Mouse (Mus musculus) heart, embryonic 16.5 days (tissue): ENCODE measurements around the gene Acot13. TPM values are rescaled to one million over a fixed set of nuclear protein-coding genes. Genes with fewer than 3 reads are reported as not detected.
"Not testable (repeated sequence)": the region's sequence is repeated elsewhere in the genome, so short reads cannot be mapped to it uniquely, and the experiment has no call there.

Experiments
- ATAC-seq: fragments of 200-750 bp; cut with Nextera tagmentation; replicated peaks from 2 replicates; pipeline ENCODE4 v1.8.0; 2017; ENCODE audit warnings: moderate number of reproducible peaks; ENCODE audit not compliant: insufficient read depth, low FRiP score; ENCODE audit errors: extremely low read depth
- H3K27ac ChIP-seq: fragments of 300-500 bp; sonication (generic); 2 replicates; pipeline ENCODE4 v1.5.1; 2014; ENCODE audit warnings: mild to moderate bottlenecking, low read length, control low read depth, moderate library complexity
- H3K27me3 ChIP-seq: fragments of 300-500 bp; sonication (generic); 2 replicates; pipeline ENCODE4 v1.6.1; 2014; ENCODE audit warnings: low read length, mixed read lengths; ENCODE audit not compliant: control insufficient read depth, insufficient read depth
- H3K36me3 ChIP-seq: fragments of 300-500 bp; sonication (generic); 2 replicates; pipeline ENCODE4 v1.6.1; 2014; ENCODE audit not compliant: control insufficient read depth, insufficient read depth
- H3K4me1 ChIP-seq: fragments of 300-500 bp; sonication (generic); 2 replicates; pipeline ENCODE4 v1.6.1; 2014; ENCODE audit warnings: low read length, mixed read lengths; ENCODE audit not compliant: control insufficient read depth, insufficient read depth
- H3K4me2 ChIP-seq: fragments of 300-500 bp; sonication (generic); 2 replicates; pipeline ENCODE4 v1.6.1; 2014; ENCODE audit warnings: low read depth, mild to moderate bottlenecking, control low read depth, low read length
- H3K4me3 ChIP-seq: fragments of 300-500 bp; sonication (generic); 2 replicates; pipeline ENCODE4 v1.5.1; 2014; ENCODE audit warnings: mild to moderate bottlenecking, control low read depth, low read length
- H3K9ac ChIP-seq: fragments of 300-500 bp; sonication (generic); 2 replicates; pipeline ENCODE4 v1.6.1; 2014; ENCODE audit warnings: low read length, control low read depth
- H3K9me3 ChIP-seq: fragments of 300-500 bp; sonication (generic); replicated peaks from 2 replicates; pipeline ENCODE4 v1.6.1; 2016; ENCODE audit warnings: low read length; ENCODE audit not compliant: control insufficient read depth
- WGBS: fragments of 180-500 bp; shearing (Covaris S2); extraction: QIAGEN DNeasy Blood & Tissue Kit; methylation state at CpG from one replicate; pipeline ENCODE4 v1.1.7; 2014; 5-methylcytosine and 5-hydroxymethylcytosine counted together
- polyA plus RNA-seq: library from polyadenylated mRNA; unstranded; fragments of >200 nt; fragmentation: Nextera tagmentation; extraction: Ambion mirVana; gene quantifications from 2 replicates; pipeline ENCODE4 v1.2.1, GENCODE M21; 2015

Gene Acot13
- polyA plus RNA-seq, 1 experiment from 2014 or later: 343 TPM

DNA sequence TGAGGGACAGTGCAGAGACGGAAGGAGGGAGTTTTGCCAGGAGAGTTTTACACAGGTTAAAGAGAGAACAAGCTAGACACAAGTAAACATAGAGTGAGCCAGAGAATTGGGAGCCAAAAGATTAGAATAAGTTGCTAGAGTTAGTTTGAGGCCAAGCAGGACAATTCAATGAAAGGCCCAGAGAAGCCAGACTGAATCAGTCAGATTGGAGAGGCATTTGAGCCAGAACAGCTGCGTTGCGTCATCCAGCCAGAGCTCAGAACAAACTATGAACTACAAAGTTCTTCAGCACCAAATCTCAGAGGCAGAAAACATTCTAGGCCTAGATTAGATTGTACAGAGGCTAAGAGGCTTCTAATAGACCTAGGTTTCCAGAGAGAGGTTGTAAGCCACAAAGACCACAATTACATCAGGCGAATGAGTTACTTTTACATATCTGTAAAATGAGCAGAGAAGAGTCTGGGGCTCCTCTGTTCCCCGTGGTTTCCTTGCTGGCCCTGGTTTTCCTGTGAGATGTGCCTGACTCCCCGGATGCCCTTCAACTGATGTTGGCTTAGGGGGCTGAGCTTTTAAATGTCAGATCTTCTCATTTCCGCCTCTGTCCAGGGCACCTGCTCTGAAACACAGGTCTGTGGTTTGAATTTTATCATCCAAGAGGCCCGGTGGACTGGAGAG is 52.5 kb downstream of the Acot13 start:
- 62% methylated on average over 8 of the region's 8 CpGs for WGBS
- Histone ChIP-seq H3K36me3 (no peaks in the 10 kb centered on the region), H3K4me2 (no peak overlapping the region), H3K27me3 (no peaks in the 10 kb centered on the region), H3K9me3 (no peaks in the 10 kb centered on the region), H3K4me3 (no peak overlapping the region), H3K27ac (no peak overlapping the region), H3K4me1 (no peaks in the 10 kb centered on the region), H3K9ac (no peak overlapping the region)
- no peak for ATAC-seq

- H3K4me3 ChIP-seq: no peak overlapping the region
- no peaks in the 10 kb centered on the region for H3K4me1 ChIP-seq
- no peak overlapping the region for H3K9ac ChIP-seq
- H3K27me3 ChIP-seq: no peaks in the 10 kb centered on the region
- H3K36me3 ChIP-seq: no peaks in the 10 kb centered on the region
- H3K4me2 ChIP-seq: no peak overlapping the region
- no peak overlapping the region for H3K27ac ChIP-seq
- ATAC-seq: no peak
- no peaks in the 10 kb centered on the region for H3K9me3 ChIP-seq
- 77% methylated on average over 2 of the region's 2 CpGs for WGBS
Observed at GRCm38 (mm10) chr13:24778026-24778425, 53.3 kb downstream of the Acot13 start.

DNA sequence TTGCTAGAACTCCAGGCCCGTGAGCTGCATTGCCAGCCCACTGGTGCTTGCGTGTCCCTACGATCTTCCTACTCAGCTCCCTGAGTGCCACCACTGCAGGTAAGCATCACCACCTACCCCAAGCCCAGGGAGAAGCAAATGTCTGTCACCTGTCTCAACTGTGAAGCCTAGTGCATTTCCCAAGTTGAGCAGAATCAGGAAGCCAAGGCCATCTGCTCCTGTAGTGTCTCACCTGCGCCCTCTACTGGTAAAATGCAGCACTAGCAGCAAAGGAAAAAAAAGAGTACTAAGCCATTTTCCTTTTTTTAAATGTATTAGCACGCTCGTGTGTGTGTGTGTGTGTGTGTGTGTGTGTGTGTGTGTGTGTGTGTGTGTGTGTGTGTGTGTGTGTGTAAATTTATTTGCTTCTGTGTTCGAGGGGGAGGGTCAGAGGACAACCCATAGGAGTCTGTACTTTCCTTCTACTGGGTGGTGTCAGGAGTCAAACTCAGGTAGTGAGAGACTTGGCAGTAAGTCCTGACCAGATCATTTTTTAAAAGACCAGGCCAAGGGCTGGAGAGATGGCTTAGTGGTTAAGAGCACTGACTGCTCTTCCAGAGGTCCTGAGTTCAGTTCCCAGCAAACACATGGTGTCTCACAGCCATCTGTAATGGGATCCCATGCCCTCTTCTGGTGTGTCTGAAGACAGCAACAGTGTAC is 55.0 kb downstream of the Acot13 start:
- WGBS: 51% methylated on average over 7 of the region's 7 CpGs
- no peaks in the 10 kb centered on the region for H3K9me3 ChIP-seq
- H3K9ac ChIP-seq: no peak overlapping the region
- no peaks in the 10 kb centered on the region for H3K4me1 ChIP-seq
- H3K4me2 ChIP-seq: no peak overlapping the region
- H3K36me3 ChIP-seq: no peaks in the 10 kb centered on the region
- no peak overlapping the region for H3K4me3 ChIP-seq
- no peak overlapping the region for H3K27ac ChIP-seq
- no peak for ATAC-seq
- no peaks in the 10 kb centered on the region for H3K27me3 ChIP-seq

GRCm38 (mm10) chr13:24771482-24771881 is 59.9 kb downstream of the Acot13 start:
- WGBS: 92% methylated on average over 10 of the region's 10 CpGs
- not testable (repeated sequence) for H3K27ac ChIP-seq, H3K9ac ChIP-seq, ATAC-seq, H3K27me3 ChIP-seq, H3K36me3 ChIP-seq, H3K4me3 ChIP-seq, H3K4me2 ChIP-seq, H3K4me1 ChIP-seq, H3K9me3 ChIP-seq

Other genes with a start within 250 kb of the Acot13 start
- 17.3 and 17.8 TPM in 2 replicates for gene Ripor2, start 249.4 kb downstream of the Acot13 start, polyA plus RNA-seq
- gene Armh2, start 90.3 kb downstream of the Acot13 start, polyA plus RNA-seq: not detected in 2 replicates
- gene Gmnn, start 69.6 kb downstream of the Acot13 start, polyA plus RNA-seq: 108 and 118 TPM in 2 replicates
- 12.6 and 13.5 TPM in 2 replicates for gene BC005537, start 29.9 kb downstream of the Acot13 start, polyA plus RNA-seq
- gene Tdp2, start 139 bp upstream of the Acot13 start, polyA plus RNA-seq: 31.4 and 33.7 TPM in 2 replicates
- gene D130043K22Rik, start 13.6 kb upstream of the Acot13 start, polyA plus RNA-seq: 0.10 TPM in 1 of 2 replicates, not detected in the other
- 13.4 and 14.0 TPM in 2 replicates for gene Aldh5a1, start 106.1 kb upstream of the Acot13 start, polyA plus RNA-seq
- gene Gpld1, start 111.6 kb upstream of the Acot13 start, polyA plus RNA-seq: 0.25 and 0.55 TPM in 2 replicates
- gene Mrs2, start 188.8 kb upstream of the Acot13 start, polyA plus RNA-seq: 15.8 and 18.6 TPM in 2 replicates
- gene Dcdc2a, start 224.5 kb upstream of the Acot13 start, polyA plus RNA-seq: 1.0 TPM in 2 replicates